Mouse (Mus musculus) kidney, embryonic 15.5 days (tissue): ENCODE data around the gene Slc17a7. TPM values are rescaled to one million over a fixed set of nuclear protein-coding genes. Genes with fewer than 3 reads are reported as not detected.

ENCODE experiments used
- ATAC-seq: fragments of 200-750 bp; cut with Nextera tagmentation; replicated peaks from 2 replicates; pipeline ENCODE4 v1.8.0; 2017; ENCODE audit warnings: moderate TSS enrichment; ENCODE audit not compliant: low FRiP score
- H3K27ac ChIP-seq: fragments of 300-500 bp; sonication (generic); 2 replicates; pipeline ENCODE4 v1.5.1; 2015; ENCODE audit warnings: mild to moderate bottlenecking, inconsistent platforms
- H3K27me3 ChIP-seq: fragments of 300-500 bp; sonication (generic); 2 replicates; pipeline ENCODE4 v1.6.1; 2015; ENCODE audit warnings: inconsistent platforms
- H3K36me3 ChIP-seq: fragments of 300-500 bp; sonication (generic); 2 replicates; pipeline ENCODE4 v1.6.1; 2015; ENCODE audit warnings: inconsistent platforms
- H3K4me1 ChIP-seq: fragments of 300-500 bp; sonication (generic); 2 replicates; pipeline ENCODE4 v1.6.1; 2015; ENCODE audit warnings: inconsistent platforms
- H3K4me2 ChIP-seq: fragments of 300-500 bp; sonication (generic); 2 replicates; pipeline ENCODE4 v1.6.1; 2015; ENCODE audit warnings: moderate library complexity, mild to moderate bottlenecking, inconsistent platforms
- H3K4me3 ChIP-seq: fragments of 300-500 bp; sonication (generic); replicated peaks from 2 replicates; pipeline ENCODE4 v1.5.1; 2015; ENCODE audit warnings: mild to moderate bottlenecking, inconsistent platforms
- H3K9ac ChIP-seq: fragments of 300-500 bp; sonication (generic); 2 replicates; pipeline ENCODE4 v1.6.1; 2015; ENCODE audit warnings: mild to moderate bottlenecking, inconsistent platforms
- H3K9me3 ChIP-seq: fragments of 300-500 bp; sonication (generic); replicated peaks from 2 replicates; pipeline ENCODE4 v1.6.1; 2016; ENCODE audit warnings: inconsistent platforms
- WGBS: fragments of 180-500 bp; shearing (Covaris S2); methylation state at CpG from one replicate; pipeline ENCODE4 v1.1.7; 2015; ENCODE audit warnings: mixed read lengths; 5-methylcytosine and 5-hydroxymethylcytosine counted together
- polyA plus RNA-seq: library from polyadenylated mRNA; unstranded; fragments of >200 nt; fragmentation: Nextera tagmentation; extraction: Ambion mirVana; gene quantifications from 2 replicates; pipeline ENCODE4 v1.2.1, GENCODE M21; 2015

Gene Slc17a7
- polyA plus RNA-seq = 0.14 and 0.30 TPM in 2 replicates

- under 1% methylated on average over 40 of the region's 41 CpGs for WGBS
- H3K4me2 ChIP-seq = peak within 1 kb of the TSS; percentile 91
- ATAC-seq = peak; percentile 14; the same call in 1 of the 2 replicates
Observed at GRCm38 (mm10) chr7:45163735-45164490, at the start of gene Slc17a7. Slc17a7 (plus strand) TSS chr7:45163949.

GRCm38 (mm10) chr7:45117566-45117965 is 46.2 kb upstream of the Slc17a7 start:
- H3K9ac ChIP-seq = no peak overlapping the region
- H3K4me2 ChIP-seq = no peak overlapping the region
- no peaks in the 10 kb centered on the region for H3K9me3 ChIP-seq
- WGBS = 67% methylated on average over 8 of the region's 8 CpGs
- ATAC-seq = no peak
- peaks cover 39% of the 10 kb centered on the region for H3K36me3 ChIP-seq
- no peaks in the 10 kb centered on the region for H3K27me3 ChIP-seq
- H3K4me1 ChIP-seq = peaks cover 26% of the 10 kb centered on the region
- H3K4me3 ChIP-seq = no peak overlapping the region
- peak overlapping the region; percentile 47 for H3K27ac ChIP-seq

More at GRCm38 (mm10) chr7:45163735-45164490, at the start of gene Slc17a7:
- H3K9me3 ChIP-seq = peaks cover 2% of the 10 kb centered on the region; the same call in 1 of the 2 replicates
- H3K9ac ChIP-seq = peak within 1 kb of the TSS; percentile 51
- peak within 1 kb of the TSS; percentile 54 for H3K4me3 ChIP-seq
- no peak within 1 kb of the TSS for H3K27ac ChIP-seq
- peaks cover 21% of the 10 kb centered on the region for H3K36me3 ChIP-seq
- peaks cover 67% of the 10 kb centered on the region for H3K27me3 ChIP-seq
- H3K4me1 ChIP-seq = peaks cover 30% of the 10 kb centered on the region

GRCm38 (mm10) chr7:45118336-45118735 is 45.4 kb upstream of the Slc17a7 start:
- H3K4me1 ChIP-seq = peaks cover 33% of the 10 kb centered on the region
- no peaks in the 10 kb centered on the region for H3K27me3 ChIP-seq
- H3K9ac ChIP-seq = no peak overlapping the region
- H3K4me2 ChIP-seq = no peak overlapping the region
- no peaks in the 10 kb centered on the region for H3K9me3 ChIP-seq
- no peak for ATAC-seq
- H3K4me3 ChIP-seq = no peak overlapping the region
- WGBS = 79% methylated on average over 6 of the region's 6 CpGs
- H3K36me3 ChIP-seq = peaks cover 46% of the 10 kb centered on the region
- H3K27ac ChIP-seq = peak overlapping the region; percentile 47

- no peak for ATAC-seq
- Histone ChIP-seq H3K27ac (peak overlapping the region; percentile 60; the same call in 1 of the 2 replicates), H3K36me3 (peaks cover 50% of the 10 kb centered on the region), H3K4me1 (peaks cover 40% of the 10 kb centered on the region), H3K9ac (0 out of 2 replicates have a peak overlapping the region, but pooled peaks have one; percentile 18), H3K9me3 (no peaks in the 10 kb centered on the region), H3K4me3 (no peak overlapping the region), H3K4me2 (no peak overlapping the region), H3K27me3 (no peaks in the 10 kb centered on the region)
- WGBS = 77% methylated on average over 5 of the region's 5 CpGs
Observed at GRCm38 (mm10) chr7:45119780-45120709, 43.7 kb upstream of the Slc17a7 start.

- H3K36me3 ChIP-seq = peaks cover 64% of the 10 kb centered on the region
- no peaks in the 10 kb centered on the region for H3K9me3 ChIP-seq
- no peaks in the 10 kb centered on the region for H3K27me3 ChIP-seq
- peak overlapping the region; percentile 60 for H3K27ac ChIP-seq
- 68% methylated on average over 8 of the region's 8 CpGs for WGBS
- ATAC-seq = no peak
- H3K4me1 ChIP-seq = peaks cover 54% of the 10 kb centered on the region
- 0 out of 2 replicates have a peak overlapping the region, but pooled peaks have one; percentile 90 for H3K4me3 ChIP-seq
- peak overlapping the region; percentile 23 for H3K9ac ChIP-seq
- H3K4me2 ChIP-seq = peak overlapping the region; percentile 14
Observed at GRCm38 (mm10) chr7:45121404-45121803, 42.3 kb upstream of the Slc17a7 start.

- Histone ChIP-seq H3K9ac (peak overlapping the region; percentile 23), H3K36me3 (peaks cover 69% of the 10 kb centered on the region), H3K27me3 (no peaks in the 10 kb centered on the region), H3K4me1 (peaks cover 59% of the 10 kb centered on the region), H3K4me3 (peak overlapping the region; percentile 90; the same call in 1 of the 2 replicates), H3K27ac (peak overlapping the region; percentile 60), H3K9me3 (no peaks in the 10 kb centered on the region), H3K4me2 (peak overlapping the region; percentile 14)
- ATAC-seq = no peak
Observed at GRCm38 (mm10) chr7:45121966-45122365, 41.8 kb upstream of the Slc17a7 start.

GRCm38 (mm10) chr7:45122561-45123185 is 41.1 kb upstream of the Slc17a7 start:
- Histone ChIP-seq H3K27me3 (no peaks in the 10 kb centered on the region), H3K36me3 (peaks cover 75% of the 10 kb centered on the region), H3K4me1 (peaks cover 57% of the 10 kb centered on the region), H3K4me2 (peak overlapping the region; percentile 64), H3K27ac (peak overlapping the region; percentile 94; the same call in 1 of the 2 replicates), H3K9ac (peak overlapping the region; percentile 98), H3K4me3 (peak overlapping the region; percentile 90), H3K9me3 (no peaks in the 10 kb centered on the region)
- ATAC-seq = no peak
- WGBS = 81% methylated on average over 15 of the region's 15 CpGs

- Histone ChIP-seq H3K4me3 (peak overlapping the region; percentile 90), H3K4me1 (peaks cover 53% of the 10 kb centered on the region), H3K9me3 (no peaks in the 10 kb centered on the region), H3K27me3 (no peaks in the 10 kb centered on the region), H3K4me2 (peak overlapping the region; percentile 64), H3K9ac (peak overlapping the region; percentile 98), H3K27ac (peak overlapping the region; percentile 94), H3K36me3 (peaks cover 75% of the 10 kb centered on the region)
- ATAC-seq = no peak
- 16% methylated on average over 12 of the region's 12 CpGs for WGBS
Observed at GRCm38 (mm10) chr7:45123186-45123570, 40.6 kb upstream of the Slc17a7 start.

GRCm38 (mm10) chr7:45124224-45125143 is 39.3 kb upstream of the Slc17a7 start, which contains the start of gene Rps11:
Rps11 (minus strand) TSS chr7:45124439.
- peak within 1 kb of the TSS; percentile 90 for H3K4me3 ChIP-seq
- peaks cover 66% of the 10 kb centered on the region for H3K36me3 ChIP-seq
- H3K9me3 ChIP-seq = no peaks in the 10 kb centered on the region
- H3K4me2 ChIP-seq = peak within 1 kb of the TSS; percentile 69
- ATAC-seq = peak; percentile 84
- H3K27me3 ChIP-seq = no peaks in the 10 kb centered on the region
- WGBS = under 1% methylated on average over 59 of the region's 59 CpGs
- H3K9ac ChIP-seq = peak within 1 kb of the TSS; percentile 98
- H3K27ac ChIP-seq = peak within 1 kb of the TSS; percentile 94
- H3K4me1 ChIP-seq = peaks cover 58% of the 10 kb centered on the region

- Histone ChIP-seq H3K27me3 (no peaks in the 10 kb centered on the region), H3K4me1 (peaks cover 62% of the 10 kb centered on the region), H3K9me3 (no peaks in the 10 kb centered on the region), H3K4me2 (peak overlapping the region; percentile 69), H3K36me3 (peaks cover 59% of the 10 kb centered on the region), H3K27ac (peak overlapping the region; percentile 94), H3K4me3 (peak overlapping the region; percentile 90), H3K9ac (0 out of 2 replicates have a peak overlapping the region, but pooled peaks have one; percentile 3)
- ATAC-seq = no peak
- WGBS = 16% methylated on average over 7 of the region's 7 CpGs
Observed at GRCm38 (mm10) chr7:45125144-45125600, 38.6 kb upstream of the Slc17a7 start.
